Mouse (Mus musculus): ENCODE data around the gene Tmem177.

The Tmem177 gene

GRCm38 (mm10) chr1:119912953-119913814 lies at the start of gene Tmem177:
Gene Tmem177 (minus strand): TSS chr1:119913208.
- DNase-seq (ENCODE audit: low spot score in 2 of 2), result peak; percentile 93 to 95

- no peak for DNase-seq (ENCODE audit: low spot score in 2 of 2)
Measured at GRCm38 (mm10) chr1:119959920-119960319, 46.9 kb upstream of the Tmem177 start.

GRCm38 (mm10) chr1:119959464-119959863 lies 46.5 kb upstream of the Tmem177 start:
- no peak for DNase-seq (ENCODE audit: low spot score in 2 of 2)

GRCm38 (mm10) chr1:119957716-119958222 lies 44.8 kb upstream of the Tmem177 start:
- no peak for DNase-seq (ENCODE audit: low spot score in 2 of 2)

GRCm38 (mm10) chr1:119954680-119955079 lies 41.7 kb upstream of the Tmem177 start:
- DNase-seq (ENCODE audit: low spot score in 2 of 2), result no peak

GRCm38 (mm10) chr1:119953456-119953855 lies 40.4 kb upstream of the Tmem177 start:
- no peak for DNase-seq (ENCODE audit: low spot score in 2 of 2)

GRCm38 (mm10) chr1:119950086-119950485 lies 37.1 kb upstream of the Tmem177 start:
- DNase-seq (ENCODE audit: low spot score in 2 of 2), result no peak

- DNase-seq (ENCODE audit: low spot score in 2 of 2), result no peak
Measured at GRCm38 (mm10) chr1:119936861-119937260, 23.9 kb upstream of the Tmem177 start.

- no peak for DNase-seq (ENCODE audit: low spot score in 2 of 2)
Measured at GRCm38 (mm10) chr1:119931421-119932150, 18.6 kb upstream of the Tmem177 start.

- no peak for DNase-seq (ENCODE audit: low spot score in 2 of 2)
Measured at GRCm38 (mm10) chr1:119929715-119930114, 16.7 kb upstream of the Tmem177 start.

- DNase-seq (ENCODE audit: low spot score in 2 of 2), result no peak
Measured at GRCm38 (mm10) chr1:119919299-119919698, 6.3 kb upstream of the Tmem177 start.

- no peak for DNase-seq (ENCODE audit: low spot score in 2 of 2)
Measured at GRCm38 (mm10) chr1:119916823-119917371, 3.9 kb upstream of the Tmem177 start.

GRCm38 (mm10) chr1:119907206-119907748 lies 5.7 kb downstream of the Tmem177 start:
- DNase-seq (ENCODE audit: low spot score in 2 of 2), result no peak

- DNase-seq (ENCODE audit: low spot score in 2 of 2), result no peak
Measured at GRCm38 (mm10) chr1:119903231-119903620, 9.8 kb downstream of the Tmem177 start.

- DNase-seq (ENCODE audit: low spot score in 2 of 2), result no peak
Measured at GRCm38 (mm10) chr1:119902551-119903230, 10.3 kb downstream of the Tmem177 start.

GRCm38 (mm10) chr1:119899195-119900123 lies 13.5 kb downstream of the Tmem177 start:
- no peak for DNase-seq (ENCODE audit: low spot score in 2 of 2)

GRCm38 (mm10) chr1:119894936-119895335 lies 18.1 kb downstream of the Tmem177 start:
- DNase-seq (ENCODE audit: low spot score in 2 of 2), result peak; percentile 49 to 68

- DNase-seq (ENCODE audit: low spot score in 2 of 2), result no peak
Measured at GRCm38 (mm10) chr1:119893600-119893999, 19.4 kb downstream of the Tmem177 start.

- no peak for DNase-seq (ENCODE audit: low spot score in 2 of 2)
Measured at GRCm38 (mm10) chr1:119892933-119893332, 20.1 kb downstream of the Tmem177 start.

GRCm38 (mm10) chr1:119891865-119892264 lies 21.1 kb downstream of the Tmem177 start:
- no peak for DNase-seq (ENCODE audit: low spot score in 2 of 2)

All from urinary bladder, postnatal 36 days (tissue).